Mouse (Mus musculus) layer of hippocampus, postnatal 25 days (tissue): ENCODE measurements around the gene Lefty2. TPM values are rescaled to one million over a fixed set of nuclear protein-coding genes. Genes with fewer than 3 reads are reported as not detected.

Experiments
- total RNA-seq, 2 experiments: library from RNA; stranded (reverse); gene quantifications; 2 replicates each; pipeline ENCODE4 v1.2.3; 2021

The Lefty2 gene
- total RNA-seq, 2 experiments from 2014 or later: 3.0 to 4.2 TPM

Other genes starting within 250 kb of the Lefty2 start
- not detected for gene Mixl1, start 196.1 kb upstream of the Lefty2 start, total RNA-seq
- gene Acbd3, start 167.1 kb upstream of the Lefty2 start, total RNA-seq: 10 to 100 TPM; 32.7 to 34.9 TPM
- gene H3f3a, start 79.2 kb upstream of the Lefty2 start, total RNA-seq: 100 to 1,000 TPM; 388 to 399 TPM
- 10 to 100 TPM; 20.6 to 23.4 TPM for gene Sde2, start 42.0 kb upstream of the Lefty2 start, total RNA-seq
- 10 to 100 TPM; 40.0 to 48.0 TPM for gene Pycr2, start 11.2 kb downstream of the Lefty2 start, total RNA-seq
- gene Lefty1, start 41.9 kb downstream of the Lefty2 start, total RNA-seq: 10 to 100 TPM; 11.2 to 12.4 TPM
- 10 to 100 TPM; 18.7 to 18.9 TPM for gene Tmem63a, start 49.2 kb downstream of the Lefty2 start, total RNA-seq
- 10 to 100 TPM; 26.8 to 31.2 TPM for gene Ephx1, start 127.8 kb downstream of the Lefty2 start, total RNA-seq
- gene 9130409I23Rik, start 158.1 kb downstream of the Lefty2 start, total RNA-seq: under 1 TPM in 1 of 2 experiments, not detected in 1; 0.15 TPM